16 mouse cellular contexts compared by ENCODE assay signal in genomic region chr4:59844460-59845244, GRCm38 (mm10). TPM values are rescaled to one million over a fixed set of nuclear protein-coding genes. Genes with fewer than 3 reads are reported as not detected.
DNase-seq lines count a peak whose midpoint lies in the region; ATAC-seq and TF ChIP-seq lines count a peak whose summit lies in the region.
"Had no signal": no experiment of that assay in that cellular context is flagged by ENCODE, and none has a peak within 500 bp of the region (broad histone marks: within the 10 kb centered on the region; RNA-seq: fewer than 3 reads in every experiment).

No protein-coding gene starts in this region.

- peaks cover 24% of the 10 kb centered on the region; the same call in 1 of the 2 replicates for H3K4me1 ChIP-seq in spleen, adult 2 months (ENCODE audit: control insufficient read depth, insufficient read depth, insufficient read length)
- H3K4me1 ChIP-seq in liver, embryonic 13.5 days (replicated peaks), result peaks cover 17% of the 10 kb centered on the region
- H3K4me1 ChIP-seq in hindbrain, embryonic 12.5 days, result no peaks in the 10 kb centered on the region

- H3K27ac ChIP-seq in gastrocnemius, adult 2 months, result peak overlapping the region; percentile 12; the same call in 1 of the 2 replicates
- peak overlapping the region; percentile 63 for H3K27ac ChIP-seq in spleen, adult 2 months (ENCODE audit: insufficient read depth, low read length)
- peak overlapping the region; percentile 40 for H3K27ac ChIP-seq in liver, embryonic 13.5 days
- H3K27ac ChIP-seq in hindbrain, embryonic 12.5 days, result no peak overlapping the region
- H3K27ac ChIP-seq: heart, embryonic 13.5 days; stomach, postnatal 0 days had no signal

- no peak overlapping the region; the same call in 1 of the 2 replicates for H3K9ac ChIP-seq in liver, embryonic 13.5 days
- H3K9ac ChIP-seq in hindbrain, embryonic 12.5 days, result no peak overlapping the region
- H3K9ac ChIP-seq: heart, embryonic 13.5 days had no signal

- no peaks in the 10 kb centered on the region for H3K36me3 ChIP-seq in spleen, adult 2 months (ENCODE audit: control insufficient read depth, insufficient read depth, low read length)
- H3K36me3 ChIP-seq in liver, embryonic 13.5 days, result peaks cover 9% of the 10 kb centered on the region
- peaks cover 5% of the 10 kb centered on the region for H3K36me3 ChIP-seq in hindbrain, embryonic 12.5 days

- 16% methylated on average over 15 of the region's 15 CpGs for WGBS in spleen, adult 2 months
- WGBS in liver, embryonic 13.5 days (ENCODE audit: insufficient replicate concordance), result 39% methylated on average over 15 of the region's 15 CpGs
- 89% methylated on average over 15 of the region's 15 CpGs for WGBS in hindbrain, embryonic 12.5 days

- intact Hi-C loops in gastrocnemius, adult 2 months (cut with DNase I), result no loop called here

- TF ChIP-seq CTCF in gastrocnemius, adult 2 months (IDR thresholded peaks at IDR 0.05), result no peak
- TF ChIP-seq CTCF in spleen, adult 2 months (IDR thresholded peaks at IDR 0.05; ENCODE audit: extremely low read depth, insufficient read depth, insufficient read length, insufficient replicate concordance), result no peak

- no peak for TF ChIP-seq POLR2A in spleen, adult 2 months (IDR thresholded peaks at IDR 0.05; ENCODE audit: low read depth, low read length)

- ATAC-seq in liver, embryonic 13.5 days (ENCODE audit: low read depth), result 0 out of 2 replicates have a peak, but pooled peaks have one; percentile 12
- 0 out of 2 replicates have a peak, but pooled peaks have one; percentile 18 for ATAC-seq in neutrophil, adult 5-6 weeks (ENCODE audit: extremely low read depth, insufficient number of reproducible peaks, low FRiP score, poor library complexity, severe bottlenecking)
- ATAC-seq in hindbrain, embryonic 12.5 days (ENCODE audit: low FRiP score), result no peak
- ATAC-seq: forebrain, embryonic 16.5 days; hindbrain, embryonic 16.5 days had no signal

- no peak overlapping the region for H3K4me3 ChIP-seq in gastrocnemius, adult 2 months
- no peak overlapping the region for H3K4me3 ChIP-seq in spleen, adult 2 months (ENCODE audit: extremely low read depth, insufficient read depth, insufficient read length)
- H3K4me3 ChIP-seq in liver, embryonic 13.5 days (replicated peaks), result no peak overlapping the region
- no peak overlapping the region for H3K4me3 ChIP-seq in hindbrain, embryonic 12.5 days
- H3K4me3 ChIP-seq: heart, embryonic 13.5 days had no signal

- H3K9me3 ChIP-seq in liver, embryonic 13.5 days (replicated peaks), result no peaks in the 10 kb centered on the region
- H3K9me3 ChIP-seq in hindbrain, embryonic 12.5 days (replicated peaks), result no peaks in the 10 kb centered on the region
- H3K9me3 ChIP-seq: heart, embryonic 13.5 days had no signal

- H3K27me3 ChIP-seq in spleen, adult 2 months (ENCODE audit: control insufficient read depth, insufficient read depth, low read length), result no peaks in the 10 kb centered on the region
- H3K27me3 ChIP-seq in liver, embryonic 13.5 days, result no peaks in the 10 kb centered on the region
- H3K27me3 ChIP-seq in hindbrain, embryonic 12.5 days, result no peaks in the 10 kb centered on the region
- H3K27me3 ChIP-seq: heart, embryonic 13.5 days had no signal

- no peak for DNase-seq in gastrocnemius, adult 2 months
- DNase-seq in gastrocnemius, postnatal 10 days, result no peak
- DNase-seq in spleen, adult 2 months (ENCODE audit: low read depth in 1 of 2, low spot score in 2 of 2), result peak in 1 of 2 experiments; percentile 15
- no peak for DNase-seq in spleen, postnatal 14 days (ENCODE audit: low spot score in 2 of 2)
- DNase-seq in liver, embryonic 13.5 days, result no peak
- DNase-seq in layer of hippocampus, adult 18-20 months (ENCODE audit: low spot score in 2 of 2), result no peak
- DNase-seq: adrenal gland, postnatal 10 days; cerebellum, postnatal 10 days; gastrocnemius, postnatal 25 days; right cerebral cortex, postnatal 25 days had no signal

- no peak overlapping the region for H3K4me2 ChIP-seq in liver, embryonic 13.5 days
- H3K4me2 ChIP-seq in hindbrain, embryonic 12.5 days (replicated peaks), result no peak overlapping the region
- H3K4me2 ChIP-seq: heart, embryonic 13.5 days had no signal

RNA-seq across cellular contexts. Expression of gene Snx30, which starts 39.0 kb away (rescaled TPM):
- 1 to 10 TPM; 3.1 to 4.1 TPM for total RNA-seq in gastrocnemius, adult 2 months (2021)
- 10 to 100 TPM in 1 of 2 experiments, 1 to 10 TPM in 1; 5.9 to 10.8 TPM for total RNA-seq in gastrocnemius, postnatal 10 days (2021)
- polyA plus RNA-seq in spleen, adult 2 months (2012; rRNA removed), result 8.8 and 12.5 TPM in 2 replicates
- 3.4 and 4.5 TPM in 2 replicates for polyA plus RNA-seq in liver, embryonic 13.5 days (2015; fragmentation: Nextera tagmentation; extraction: Ambion mirVana)
- total RNA-seq in neutrophil, adult 5-6 weeks (2017), result 71.2 and 76.0 TPM in 2 replicates
- total RNA-seq in layer of hippocampus, adult 18-20 months (2021), result 10 to 100 TPM; 39.2 to 41.7 TPM
- polyA plus RNA-seq in hindbrain, embryonic 12.5 days (2016; fragmentation: Nextera tagmentation; extraction: Ambion mirVana), result 14.7 and 17.3 TPM in 2 replicates

RNA-seq across cellular contexts. Expression of gene Inip, which starts 43.3 kb away (rescaled TPM):
- 1 to 10 TPM; 2.8 to 5.9 TPM for total RNA-seq in gastrocnemius, adult 2 months (2021)
- 1 to 10 TPM; 4.9 to 7.1 TPM for total RNA-seq in gastrocnemius, postnatal 10 days (2021)
- 9.8 and 10.1 TPM in 2 replicates for polyA plus RNA-seq in spleen, adult 2 months (2012; rRNA removed)
- 24.7 and 30.0 TPM in 2 replicates for polyA plus RNA-seq in liver, embryonic 13.5 days (2015; fragmentation: Nextera tagmentation; extraction: Ambion mirVana)
- total RNA-seq in neutrophil, adult 5-6 weeks (2017), result 30.2 and 44.9 TPM in 2 replicates
- 10 to 100 TPM; 25.0 TPM for total RNA-seq in layer of hippocampus, adult 18-20 months (2021)
- polyA plus RNA-seq in hindbrain, embryonic 12.5 days (2016; fragmentation: Nextera tagmentation; extraction: Ambion mirVana), result 78.4 and 80.1 TPM in 2 replicates
